Mouse (Mus musculus): Measurements from ENCODE around the gene Psmd13.
A peak's percentile ranks its signal among the peaks of the same experiment; 100 is the strongest.

The Psmd13 gene

GRCm38 (mm10) chr7:140907131-140907530 is 25.4 kb downstream of the Psmd13 start:
- no peak for DNase-seq (ENCODE audit: low spot score in 2 of 2)

GRCm38 (mm10) chr7:140907697-140908096 is 25.9 kb downstream of the Psmd13 start:
- no peak for DNase-seq (ENCODE audit: low spot score in 2 of 2)

- no peak for DNase-seq (ENCODE audit: low spot score in 2 of 2)
Observed at GRCm38 (mm10) chr7:140908181-140908580, 26.4 kb downstream of the Psmd13 start.

GRCm38 (mm10) chr7:140908634-140909107 is 26.9 kb downstream of the Psmd13 start:
- peak; percentile 50 to 76 for DNase-seq (ENCODE audit: low spot score in 2 of 2)

GRCm38 (mm10) chr7:140912293-140912692 is 30.5 kb downstream of the Psmd13 start:
- DNase-seq (ENCODE audit: low spot score in 2 of 2), result no peak

- no peak for DNase-seq (ENCODE audit: low spot score in 2 of 2)
Observed at GRCm38 (mm10) chr7:140912846-140913482, 31.2 kb downstream of the Psmd13 start.

- DNase-seq (ENCODE audit: low spot score in 2 of 2), result no peak
Observed at GRCm38 (mm10) chr7:140914031-140914690, 32.4 kb downstream of the Psmd13 start.

- no peak for DNase-seq (ENCODE audit: low spot score in 2 of 2)
Observed at GRCm38 (mm10) chr7:140919911-140920310, 38.1 kb downstream of the Psmd13 start.

GRCm38 (mm10) chr7:140920418-140921029 is 38.8 kb downstream of the Psmd13 start, which contains the start of gene Nlrp6:
TSS of gene Nlrp6 (plus strand) at chr7:140920902.
- no peak for DNase-seq (ENCODE audit: low spot score in 2 of 2)

GRCm38 (mm10) chr7:140921225-140921975 is 39.6 kb downstream of the Psmd13 start:
- DNase-seq (ENCODE audit: low spot score in 2 of 2), result no peak

- peak in 1 of 2 experiments; percentile 61 for DNase-seq (ENCODE audit: low spot score in 2 of 2)
Observed at GRCm38 (mm10) chr7:140922398-140923069, 40.8 kb downstream of the Psmd13 start.

GRCm38 (mm10) chr7:140923070-140923775 is 41.5 kb downstream of the Psmd13 start:
- DNase-seq (ENCODE audit: low spot score in 2 of 2), result no peak

- DNase-seq (ENCODE audit: low spot score in 2 of 2), result no peak
Observed at GRCm38 (mm10) chr7:140927181-140927580, 45.4 kb downstream of the Psmd13 start.

- DNase-seq (ENCODE audit: low spot score in 2 of 2), result no peak
Observed at GRCm38 (mm10) chr7:140938436-140938835, 56.7 kb downstream of the Psmd13 start.

- DNase-seq (ENCODE audit: low spot score in 2 of 2), result no peak
Observed at GRCm38 (mm10) chr7:140938896-140939295, 57.1 kb downstream of the Psmd13 start.

- no peak for DNase-seq (ENCODE audit: low spot score in 2 of 2)
Observed at GRCm38 (mm10) chr7:140939669-140940171, 58.0 kb downstream of the Psmd13 start.

- DNase-seq (ENCODE audit: low spot score in 2 of 2), result peak in 1 of 2 experiments; percentile 75
Observed at GRCm38 (mm10) chr7:140941222-140942051, 59.7 kb downstream of the Psmd13 start, which contains the start of gene Pgghg. TSS of gene Pgghg (plus strand) at chr7:140941391.

- DNase-seq (ENCODE audit: low spot score in 2 of 2), result no peak
Observed at GRCm38 (mm10) chr7:140942341-140942740, 60.6 kb downstream of the Psmd13 start.

- no peak for DNase-seq (ENCODE audit: low spot score in 2 of 2)
Observed at GRCm38 (mm10) chr7:140942811-140943210, 61.0 kb downstream of the Psmd13 start.

GRCm38 (mm10) chr7:140943356-140943755 is 61.6 kb downstream of the Psmd13 start:
- DNase-seq (ENCODE audit: low spot score in 2 of 2), result no peak
